ENCODE assay signal across 16 mouse cellular contexts in the genomic region with DNA sequence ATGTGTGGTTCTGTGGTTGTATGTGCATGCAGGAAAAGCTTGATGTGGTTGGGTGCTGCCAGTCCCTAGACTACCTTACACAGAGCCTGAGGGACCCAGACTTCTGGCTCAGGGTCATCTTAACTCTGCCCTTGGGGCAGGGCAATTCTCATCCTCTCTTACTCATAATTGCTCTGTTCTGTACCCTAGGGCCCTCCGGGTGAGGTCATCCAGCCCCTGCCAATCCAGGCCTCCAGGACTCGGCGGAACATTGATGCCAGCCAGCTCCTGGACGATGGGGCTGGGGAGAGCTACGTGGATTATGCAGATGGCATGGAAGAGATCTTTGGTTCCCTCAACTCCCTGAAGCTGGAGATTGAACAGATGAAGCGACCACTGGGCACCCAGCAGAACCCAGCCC.
"Had no signal": no experiment of that assay in that cellular context is flagged by ENCODE, and none has a peak within 500 bp of the region (broad histone marks: within the 10 kb centered on the region; RNA-seq: fewer than 3 reads in every experiment).

No protein-coding gene starts in this region.

- H3K9me3 ChIP-seq: limb, embryonic 10.5 days; limb, embryonic 13.5 days; lung, embryonic 15.5 days; stomach, embryonic 15.5 days had no signal

- H3K4me2 ChIP-seq: limb, embryonic 13.5 days; lung, embryonic 15.5 days; midbrain, embryonic 11.5 days; stomach, embryonic 15.5 days had no signal

- H3K4me3 ChIP-seq: limb, embryonic 10.5 days; limb, embryonic 13.5 days; lung, embryonic 15.5 days; stomach, embryonic 15.5 days had no signal

- H3K4me1 ChIP-seq: limb, embryonic 13.5 days; lung, embryonic 15.5 days; stomach, embryonic 15.5 days had no signal

- H3K27ac ChIP-seq: limb, embryonic 10.5 days; limb, embryonic 13.5 days; lung, embryonic 15.5 days; stomach, embryonic 15.5 days had no signal

- DNase-seq: kidney, adult 18-20 months; kidney, adult 9 months; kidney, postnatal 14 days; kidney, postnatal 4 days; layer of hippocampus, adult 9-11 months; lung, adult 18-20 months; lung, postnatal 10 days; lung, postnatal 36 days; midbrain, embryonic 14.5 days; right cerebral cortex, postnatal 4 days; thymus, postnatal 25 days had no signal

- H3K27me3 ChIP-seq: limb, embryonic 13.5 days; lung, embryonic 15.5 days; stomach, embryonic 15.5 days had no signal

- H3K9ac ChIP-seq: limb, embryonic 13.5 days; lung, embryonic 15.5 days; stomach, embryonic 15.5 days had no signal
